Mouse (Mus musculus): ENCODE data around the gene Agtpbp1. TPM values are rescaled to one million over a fixed set of nuclear protein-coding genes. Genes with fewer than 3 reads are reported as not detected.

Gene Agtpbp1
- polyA plus RNA-seq, 1 experiment from 2014 or later: 7.3 TPM

GRCm38 (mm10) chr13:59477451-59477850, 107.6 kb downstream of the Agtpbp1 start:
- H3K4me2 ChIP-seq (ENCODE audit: low read depth, low read length): no peak overlapping the region

GRCm38 (mm10) chr13:59474973-59475372, 110.1 kb downstream of the Agtpbp1 start:
- Histone ChIP-seq H3K4me3 (ENCODE audit: low read depth, low read length) (no peak overlapping the region), H3K9ac (ENCODE audit: low read depth, low read length) (no peak overlapping the region), H3K9me3 (replicated peaks; ENCODE audit: control insufficient read depth, low read length) (no peaks in the 10 kb centered on the region), H3K27me3 (ENCODE audit: control insufficient read depth, insufficient read depth, low read depth, low read length) (no peaks in the 10 kb centered on the region), H3K27ac (ENCODE audit: low read length) (no peak overlapping the region), H3K4me2 (ENCODE audit: low read depth, low read length) (no peak overlapping the region), H3K4me1 (ENCODE audit: control insufficient read depth, low read depth, low read length) (no peaks in the 10 kb centered on the region), H3K36me3 (ENCODE audit: control insufficient read depth, insufficient read depth) (peaks cover 3% of the 10 kb centered on the region; the same call in 1 of the 2 replicates)
- WGBS (ENCODE audit: insufficient replicate concordance): 66% methylated on average over 8 of the region's 8 CpGs
- ATAC-seq (ENCODE audit: low read depth): no peak

More at GRCm38 (mm10) chr13:59477451-59477850, 107.6 kb downstream of the Agtpbp1 start:
- ATAC-seq (ENCODE audit: low read depth): no peak
- no peak overlapping the region for H3K9ac ChIP-seq (ENCODE audit: low read depth, low read length)
- no peaks in the 10 kb centered on the region for H3K9me3 ChIP-seq (replicated peaks; ENCODE audit: control insufficient read depth, low read length)
- WGBS (ENCODE audit: insufficient replicate concordance): 87% methylated on average over 14 of the region's 14 CpGs
- H3K4me1 ChIP-seq (ENCODE audit: control insufficient read depth, low read depth, low read length): 0 out of 2 replicates have a peak, but pooled peaks cover 3% of the 10 kb centered on the region
- H3K36me3 ChIP-seq (ENCODE audit: control insufficient read depth, insufficient read depth): peaks cover 3% of the 10 kb centered on the region; the same call in 1 of the 2 replicates
- no peak overlapping the region for H3K27ac ChIP-seq (ENCODE audit: low read length)
- H3K4me3 ChIP-seq (ENCODE audit: low read depth, low read length): no peak overlapping the region
- H3K27me3 ChIP-seq (ENCODE audit: control insufficient read depth, insufficient read depth, low read depth, low read length): no peaks in the 10 kb centered on the region

- no peak overlapping the region for H3K4me2 ChIP-seq (ENCODE audit: low read depth, low read length)
- H3K9ac ChIP-seq (ENCODE audit: low read depth, low read length): no peak overlapping the region
- no peak for ATAC-seq (ENCODE audit: low read depth)
- no peaks in the 10 kb centered on the region for H3K9me3 ChIP-seq (replicated peaks; ENCODE audit: control insufficient read depth, low read length)
- no peaks in the 10 kb centered on the region for H3K27me3 ChIP-seq (ENCODE audit: control insufficient read depth, insufficient read depth, low read depth, low read length)
- H3K4me3 ChIP-seq (ENCODE audit: low read depth, low read length): no peak overlapping the region
- H3K27ac ChIP-seq (ENCODE audit: low read length): no peak overlapping the region
- 76% methylated on average over 10 of the region's 10 CpGs for WGBS (ENCODE audit: insufficient replicate concordance)
- no peaks in the 10 kb centered on the region for H3K4me1 ChIP-seq (ENCODE audit: control insufficient read depth, low read depth, low read length)
- H3K36me3 ChIP-seq (ENCODE audit: control insufficient read depth, insufficient read depth): peaks cover 3% of the 10 kb centered on the region; the same call in 1 of the 2 replicates
These were observed 111.7 kb downstream of the Agtpbp1 start for GRCm38 (mm10) chr13:59473341-59473740.

GRCm38 (mm10) chr13:59472222-59472621, 112.8 kb downstream of the Agtpbp1 start:
- WGBS (ENCODE audit: insufficient replicate concordance): 80% methylated on average over 5 of the region's 5 CpGs
- H3K4me2 ChIP-seq (ENCODE audit: low read depth, low read length): no peak overlapping the region
- no peaks in the 10 kb centered on the region for H3K4me1 ChIP-seq (ENCODE audit: control insufficient read depth, low read depth, low read length)
- H3K9ac ChIP-seq (ENCODE audit: low read depth, low read length): no peak overlapping the region
- H3K36me3 ChIP-seq (ENCODE audit: control insufficient read depth, insufficient read depth): peaks cover 3% of the 10 kb centered on the region; the same call in 1 of the 2 replicates
- no peak overlapping the region for H3K4me3 ChIP-seq (ENCODE audit: low read depth, low read length)
- no peak overlapping the region for H3K27ac ChIP-seq (ENCODE audit: low read length)
- no peaks in the 10 kb centered on the region for H3K9me3 ChIP-seq (replicated peaks; ENCODE audit: control insufficient read depth, low read length)
- H3K27me3 ChIP-seq (ENCODE audit: control insufficient read depth, insufficient read depth, low read depth, low read length): no peaks in the 10 kb centered on the region
- ATAC-seq (ENCODE audit: low read depth): no peak

GRCm38 (mm10) chr13:59469701-59470100, 115.3 kb downstream of the Agtpbp1 start:
- WGBS (ENCODE audit: insufficient replicate concordance): 68% methylated on average over 5 of the region's 5 CpGs
- H3K27me3 ChIP-seq (ENCODE audit: control insufficient read depth, insufficient read depth, low read depth, low read length): no peaks in the 10 kb centered on the region
- no peak overlapping the region for H3K4me2 ChIP-seq (ENCODE audit: low read depth, low read length)
- ATAC-seq (ENCODE audit: low read depth): no peak
- H3K9ac ChIP-seq (ENCODE audit: low read depth, low read length): no peak overlapping the region
- H3K4me1 ChIP-seq (ENCODE audit: control insufficient read depth, low read depth, low read length): no peaks in the 10 kb centered on the region
- no peaks in the 10 kb centered on the region for H3K9me3 ChIP-seq (replicated peaks; ENCODE audit: control insufficient read depth, low read length)
- H3K27ac ChIP-seq (ENCODE audit: low read length): no peak overlapping the region
- no peaks in the 10 kb centered on the region; the same call in 1 of the 2 replicates for H3K36me3 ChIP-seq (ENCODE audit: control insufficient read depth, insufficient read depth)
- H3K4me3 ChIP-seq (ENCODE audit: low read depth, low read length): no peak overlapping the region

- no peak for ATAC-seq (ENCODE audit: low read depth)
- Histone ChIP-seq H3K4me1 (ENCODE audit: control insufficient read depth, low read depth, low read length) (no peaks in the 10 kb centered on the region), H3K9ac (ENCODE audit: low read depth, low read length) (no peak overlapping the region), H3K36me3 (ENCODE audit: control insufficient read depth, insufficient read depth) (no peaks in the 10 kb centered on the region; the same call in 1 of the 2 replicates), H3K4me3 (ENCODE audit: low read depth, low read length) (no peak overlapping the region), H3K4me2 (ENCODE audit: low read depth, low read length) (no peak overlapping the region), H3K27me3 (ENCODE audit: control insufficient read depth, insufficient read depth, low read depth, low read length) (no peaks in the 10 kb centered on the region), H3K9me3 (replicated peaks; ENCODE audit: control insufficient read depth, low read length) (no peaks in the 10 kb centered on the region), H3K27ac (ENCODE audit: low read length) (no peak overlapping the region)
- WGBS (ENCODE audit: insufficient replicate concordance): 70% methylated on average over 8 of the region's 8 CpGs
These were observed 116.7 kb downstream of the Agtpbp1 start for GRCm38 (mm10) chr13:59468181-59468802.

GRCm38 (mm10) chr13:59467591-59467990, 117.4 kb downstream of the Agtpbp1 start:
- Histone ChIP-seq H3K9ac (ENCODE audit: low read depth, low read length) (no peak overlapping the region), H3K4me3 (ENCODE audit: low read depth, low read length) (no peak overlapping the region), H3K4me2 (ENCODE audit: low read depth, low read length) (no peak overlapping the region), H3K36me3 (ENCODE audit: control insufficient read depth, insufficient read depth) (no peaks in the 10 kb centered on the region; the same call in 1 of the 2 replicates), H3K27me3 (ENCODE audit: control insufficient read depth, insufficient read depth, low read depth, low read length) (no peaks in the 10 kb centered on the region), H3K4me1 (ENCODE audit: control insufficient read depth, low read depth, low read length) (no peaks in the 10 kb centered on the region), H3K9me3 (replicated peaks; ENCODE audit: control insufficient read depth, low read length) (no peaks in the 10 kb centered on the region), H3K27ac (ENCODE audit: low read length) (no peak overlapping the region)
- ATAC-seq (ENCODE audit: low read depth): no peak
- WGBS (ENCODE audit: insufficient replicate concordance): 74% methylated on average over 3 of the region's 3 CpGs

GRCm38 (mm10) chr13:59460958-59461357, 124.1 kb downstream of the Agtpbp1 start:
- Histone ChIP-seq H3K27ac (ENCODE audit: low read length) (no peak overlapping the region), H3K9me3 (replicated peaks; ENCODE audit: control insufficient read depth, low read length) (no peaks in the 10 kb centered on the region), H3K4me2 (ENCODE audit: low read depth, low read length) (no peak overlapping the region), H3K4me1 (ENCODE audit: control insufficient read depth, low read depth, low read length) (no peaks in the 10 kb centered on the region), H3K9ac (ENCODE audit: low read depth, low read length) (no peak overlapping the region), H3K27me3 (ENCODE audit: control insufficient read depth, insufficient read depth, low read depth, low read length) (no peaks in the 10 kb centered on the region), H3K4me3 (ENCODE audit: low read depth, low read length) (no peak overlapping the region), H3K36me3 (ENCODE audit: control insufficient read depth, insufficient read depth) (no peaks in the 10 kb centered on the region; the same call in 1 of the 2 replicates)
- WGBS (ENCODE audit: insufficient replicate concordance): 66% methylated on average over 3 of the region's 3 CpGs
- ATAC-seq (ENCODE audit: low read depth): no peak

- Histone ChIP-seq H3K4me3 (ENCODE audit: low read depth, low read length) (no peak overlapping the region), H3K9me3 (replicated peaks; ENCODE audit: control insufficient read depth, low read length) (no peaks in the 10 kb centered on the region), H3K4me1 (ENCODE audit: control insufficient read depth, low read depth, low read length) (peaks cover 3% of the 10 kb centered on the region), H3K4me2 (ENCODE audit: low read depth, low read length) (no peak overlapping the region), H3K27ac (ENCODE audit: low read length) (no peak overlapping the region), H3K36me3 (ENCODE audit: control insufficient read depth, insufficient read depth) (no peaks in the 10 kb centered on the region), H3K27me3 (ENCODE audit: control insufficient read depth, insufficient read depth, low read depth, low read length) (no peaks in the 10 kb centered on the region), H3K9ac (ENCODE audit: low read depth, low read length) (no peak overlapping the region)
- 52% methylated on average over 1 of the region's 1 CpGs for WGBS (ENCODE audit: insufficient replicate concordance)
- ATAC-seq (ENCODE audit: low read depth): no peak
These were observed 128.8 kb downstream of the Agtpbp1 start for GRCm38 (mm10) chr13:59456203-59456602.
